Mouse (Mus musculus) heart, adult 2 months (tissue): ENCODE results near the gene Slc51b.

Experiments
- CTCF ChIP-seq: fragments of 200-600 bp; IDR thresholded peaks from 2 replicates; pipeline ENCODE4 v1.8.1; 2022; ENCODE audit warnings: antibody characterized with exemption, mild to moderate bottlenecking, moderate library complexity
- POLR2A ChIP-seq: fragments of 200-500 bp; IDR thresholded peaks from 2 replicates; pipeline ENCODE4 v1.6.1; 2011; ENCODE audit warnings: mild to moderate bottlenecking, low read depth, low read length, control low read depth; ENCODE audit not compliant: insufficient read depth

DNA sequence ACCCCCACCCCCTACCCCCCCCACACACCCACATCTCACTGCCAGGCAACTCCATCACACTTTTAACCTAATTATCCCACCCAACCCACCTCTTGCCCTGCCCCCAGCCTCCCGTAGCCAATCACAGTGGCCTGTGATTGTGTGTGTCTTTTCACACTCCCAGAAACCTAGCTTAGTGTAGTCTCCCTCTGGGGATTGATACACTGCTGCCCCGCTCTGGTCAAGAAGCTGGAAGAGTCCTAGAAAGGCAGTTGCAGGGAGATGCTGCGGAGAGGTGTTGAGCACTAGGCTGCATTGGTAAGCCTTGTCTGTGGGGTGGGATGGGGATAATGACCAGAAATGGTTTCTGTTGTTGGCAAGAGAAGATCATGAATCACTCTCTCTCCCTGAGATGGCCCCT lies 5.0 kb downstream of the Slc51b start:
- TF ChIP-seq CTCF (peak; percentile 30), POLR2A (no peak)
